ENCODE assay signal across 7 mouse cellular contexts in genomic region chr8:84970913-84971312, GRCm38 (mm10). TPM values are rescaled to one million over a fixed set of nuclear protein-coding genes. Genes with fewer than 3 reads are reported as not detected.
DNase-seq lines count a peak whose midpoint lies in the region; ATAC-seq lines count a peak whose summit lies in the region.

No protein-coding gene starts in this region.

- 76% methylated on average over 5 of the region's 5 CpGs for WGBS in neural tube, embryonic 11.5 days
- 71% methylated on average over 5 of the region's 5 CpGs for WGBS in forebrain, embryonic 15.5 days
- WGBS in liver, embryonic 15.5 days (ENCODE audit: insufficient replicate concordance), result 17% methylated on average over 5 of the region's 5 CpGs

- peak overlapping the region; percentile 77 for H3K4me3 ChIP-seq in neural tube, embryonic 11.5 days (ENCODE audit: low read depth, low read length)
- peak overlapping the region; percentile 74 for H3K4me3 ChIP-seq in forebrain, embryonic 15.5 days
- H3K4me3 ChIP-seq in liver, embryonic 15.5 days (replicated peaks), result peak overlapping the region; percentile 85

- H3K27me3 ChIP-seq in neural tube, embryonic 11.5 days (ENCODE audit: control insufficient read depth, insufficient read depth, low read length), result no peaks in the 10 kb centered on the region
- no peaks in the 10 kb centered on the region for H3K27me3 ChIP-seq in forebrain, embryonic 15.5 days
- no peaks in the 10 kb centered on the region for H3K27me3 ChIP-seq in liver, embryonic 15.5 days

- peak overlapping the region; percentile 97 for H3K9ac ChIP-seq in neural tube, embryonic 11.5 days (ENCODE audit: low read length)
- peak overlapping the region; percentile 88 for H3K9ac ChIP-seq in forebrain, embryonic 15.5 days (replicated peaks)
- H3K9ac ChIP-seq in liver, embryonic 15.5 days, result peak overlapping the region; percentile 95

- H3K4me2 ChIP-seq in neural tube, embryonic 11.5 days (ENCODE audit: low read depth), result peak overlapping the region; percentile 83
- H3K4me2 ChIP-seq in forebrain, embryonic 15.5 days (replicated peaks), result peak overlapping the region; percentile 86
- H3K4me2 ChIP-seq in liver, embryonic 15.5 days, result peak overlapping the region; percentile 99

- no peak overlapping the region for H3K27ac ChIP-seq in neural tube, embryonic 11.5 days (ENCODE audit: low read depth, low read length)
- peak overlapping the region; percentile 72 for H3K27ac ChIP-seq in forebrain, embryonic 15.5 days (replicated peaks)
- peak overlapping the region; percentile 97 for H3K27ac ChIP-seq in liver, embryonic 15.5 days (replicated peaks)

- H3K4me1 ChIP-seq in neural tube, embryonic 11.5 days (ENCODE audit: control insufficient read depth, insufficient read depth, low read length), result peaks cover 9% of the 10 kb centered on the region
- peaks cover 54% of the 10 kb centered on the region for H3K4me1 ChIP-seq in forebrain, embryonic 15.5 days
- H3K4me1 ChIP-seq in liver, embryonic 15.5 days (replicated peaks), result peaks cover 85% of the 10 kb centered on the region

- no peak for ATAC-seq in neural tube, embryonic 11.5 days (ENCODE audit: insufficient read depth, low FRiP score, low TSS enrichment)
- no peak for ATAC-seq in forebrain, embryonic 15.5 days (replicated peaks)
- ATAC-seq in liver, embryonic 15.5 days (ENCODE audit: insufficient read depth), result peak; percentile 82
- ATAC-seq in monocyte, adult 5-6 weeks (replicated peaks; ENCODE audit: insufficient number of reproducible peaks, low FRiP score, low TSS enrichment, poor library complexity, severe bottlenecking), result no peak

- no peak for DNase-seq in neural tube, embryonic 11.5 days (ENCODE audit: low spot score)
- no peak for DNase-seq in neural tube, embryonic 10.5 days (ENCODE audit: extremely low spot score, low spot score)
- no peak for DNase-seq in ovary, postnatal 14 days (ENCODE audit: low spot score)
- no peak for DNase-seq in urinary bladder, postnatal 4 days (ENCODE audit: low spot score in 2 of 2)

- no peaks in the 10 kb centered on the region for H3K9me3 ChIP-seq in neural tube, embryonic 11.5 days (ENCODE audit: control insufficient read depth, low read length)
- H3K9me3 ChIP-seq in forebrain, embryonic 15.5 days, result no peaks in the 10 kb centered on the region
- no peaks in the 10 kb centered on the region for H3K9me3 ChIP-seq in liver, embryonic 15.5 days (replicated peaks)

- no peaks in the 10 kb centered on the region; the same call in 1 of the 2 replicates for H3K36me3 ChIP-seq in neural tube, embryonic 11.5 days (ENCODE audit: control insufficient read depth, insufficient read depth, low read length)
- peaks cover 38% of the 10 kb centered on the region for H3K36me3 ChIP-seq in forebrain, embryonic 15.5 days
- H3K36me3 ChIP-seq in liver, embryonic 15.5 days (replicated peaks), result peaks cover 61% of the 10 kb centered on the region

RNA-seq across cellular contexts. Expression of gene Rnaseh2a, which starts 1.3 kb away (rescaled TPM):
- polyA plus RNA-seq in neural tube, embryonic 11.5 days (2014; fragmentation: Nextera tagmentation; extraction: Ambion mirVana), result 92.9 and 116 TPM in 2 replicates
- polyA plus RNA-seq in forebrain, embryonic 15.5 days (2015; fragmentation: Nextera tagmentation; extraction: Ambion mirVana), result 96.4 and 98.5 TPM in 2 replicates
- polyA plus RNA-seq in liver, embryonic 15.5 days (2015; fragmentation: Nextera tagmentation; extraction: Ambion mirVana), result 101 TPM in 2 replicates
- total RNA-seq in monocyte, adult 5-6 weeks (2017), result 43.9 to 58.8 TPM (median 58.1 TPM) in 3 replicates

RNA-seq across cellular contexts. Expression of gene Prdx2, which starts 1.5 kb away (rescaled TPM):
- polyA plus RNA-seq in neural tube, embryonic 11.5 days (2014; fragmentation: Nextera tagmentation; extraction: Ambion mirVana), result 1,335 and 1,358 TPM in 2 replicates
- 1,445 and 1,467 TPM in 2 replicates for polyA plus RNA-seq in forebrain, embryonic 15.5 days (2015; fragmentation: Nextera tagmentation; extraction: Ambion mirVana)
- 1,960 and 2,082 TPM in 2 replicates for polyA plus RNA-seq in liver, embryonic 15.5 days (2015; fragmentation: Nextera tagmentation; extraction: Ambion mirVana)
- 153 to 207 TPM (median 196 TPM) in 3 replicates for total RNA-seq in monocyte, adult 5-6 weeks (2017)

RNA-seq across cellular contexts. Expression of gene Gm49661, which starts 1.7 kb away (rescaled TPM):
- polyA plus RNA-seq in neural tube, embryonic 11.5 days (2014; fragmentation: Nextera tagmentation; extraction: Ambion mirVana), result not detected in 2 replicates
- polyA plus RNA-seq in forebrain, embryonic 15.5 days (2015; fragmentation: Nextera tagmentation; extraction: Ambion mirVana), result not detected in 2 replicates
- not detected in 2 replicates for polyA plus RNA-seq in liver, embryonic 15.5 days (2015; fragmentation: Nextera tagmentation; extraction: Ambion mirVana)
- total RNA-seq in monocyte, adult 5-6 weeks (2017), result not detected in 3 replicates

RNA-seq across cellular contexts. Expression of gene Junb, which starts 7.6 kb away (rescaled TPM):
- polyA plus RNA-seq in neural tube, embryonic 11.5 days (2014; fragmentation: Nextera tagmentation; extraction: Ambion mirVana), result 6.2 and 6.9 TPM in 2 replicates
- 7.6 TPM in 2 replicates for polyA plus RNA-seq in forebrain, embryonic 15.5 days (2015; fragmentation: Nextera tagmentation; extraction: Ambion mirVana)
- polyA plus RNA-seq in liver, embryonic 15.5 days (2015; fragmentation: Nextera tagmentation; extraction: Ambion mirVana), result 18.2 and 22.1 TPM in 2 replicates
- 405 to 735 TPM (median 444 TPM) in 3 replicates for total RNA-seq in monocyte, adult 5-6 weeks (2017)

RNA-seq across cellular contexts. Expression of gene Hook2, which starts 19.5 kb away (rescaled TPM):
- polyA plus RNA-seq in neural tube, embryonic 11.5 days (2014; fragmentation: Nextera tagmentation; extraction: Ambion mirVana), result 10.5 and 12.9 TPM in 2 replicates
- polyA plus RNA-seq in forebrain, embryonic 15.5 days (2015; fragmentation: Nextera tagmentation; extraction: Ambion mirVana), result 28.0 and 29.7 TPM in 2 replicates
- polyA plus RNA-seq in liver, embryonic 15.5 days (2015; fragmentation: Nextera tagmentation; extraction: Ambion mirVana), result 6.5 and 8.6 TPM in 2 replicates
- total RNA-seq in monocyte, adult 5-6 weeks (2017), result 4.2 to 8.7 TPM (median 4.5 TPM) in 3 replicates
